Mouse (Mus musculus) thymus, postnatal 4 days (tissue): ENCODE measurements at regions not wholly inside any gene's neighbourhood (a gene's known extent, or its start where the extent isn't known, plus 50 kb on each side); places are given as distances from the start of the nearest gene placed in this dataset.
A peak's percentile ranks its signal among the peaks of the same experiment; 100 is the strongest.
"Not testable (repeated sequence)": the region's sequence is repeated elsewhere in the genome, so short reads cannot be mapped to it uniquely, and the experiment has no call there.

Experiments
- DNase-seq: peaks from one replicate; pipeline ENCODE4 v3.0.0; 2021

DNA sequence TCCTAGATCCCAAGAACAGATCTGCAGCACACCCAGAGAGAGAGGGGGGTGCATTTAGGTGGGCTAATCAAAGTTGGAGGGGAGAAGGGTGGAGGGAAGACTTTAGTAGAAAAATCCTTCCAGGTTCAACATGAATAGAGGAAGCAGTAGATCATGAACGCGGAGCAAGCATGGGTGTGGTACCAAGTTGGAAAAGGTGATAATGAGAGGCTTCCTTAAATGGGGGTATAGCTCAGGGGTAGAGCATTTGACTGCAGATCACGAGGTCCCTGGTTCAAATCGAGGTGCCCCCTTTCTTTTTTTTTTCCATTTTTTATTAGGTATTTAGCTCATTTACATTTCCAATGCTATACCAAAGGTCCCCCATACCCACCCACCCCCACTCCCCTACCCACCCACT is 54.0 kb upstream of the Krba1 start:
- DNase-seq = not testable (repeated sequence)

DNA sequence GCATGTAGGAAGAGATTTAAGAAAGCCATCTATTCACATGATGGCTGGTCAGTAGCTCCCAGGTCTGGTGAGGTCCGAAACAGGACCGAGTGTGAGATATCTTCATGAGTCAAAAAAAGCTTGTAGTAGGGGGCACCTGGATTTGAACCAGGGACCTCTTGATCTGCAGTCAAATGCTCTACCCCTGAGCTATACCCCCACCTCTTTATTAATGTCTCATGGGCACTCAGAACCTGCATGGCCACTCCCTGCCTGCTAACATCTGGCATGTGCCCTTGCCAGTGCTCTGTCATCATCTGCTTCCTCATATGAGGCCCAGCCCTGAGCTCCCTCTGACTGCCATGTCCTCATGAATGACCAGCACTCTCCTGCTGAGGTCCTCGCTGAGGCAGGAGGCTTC is 58.4 kb upstream of the Krba1 start:
- DNase-seq = not testable (repeated sequence)

DNA sequence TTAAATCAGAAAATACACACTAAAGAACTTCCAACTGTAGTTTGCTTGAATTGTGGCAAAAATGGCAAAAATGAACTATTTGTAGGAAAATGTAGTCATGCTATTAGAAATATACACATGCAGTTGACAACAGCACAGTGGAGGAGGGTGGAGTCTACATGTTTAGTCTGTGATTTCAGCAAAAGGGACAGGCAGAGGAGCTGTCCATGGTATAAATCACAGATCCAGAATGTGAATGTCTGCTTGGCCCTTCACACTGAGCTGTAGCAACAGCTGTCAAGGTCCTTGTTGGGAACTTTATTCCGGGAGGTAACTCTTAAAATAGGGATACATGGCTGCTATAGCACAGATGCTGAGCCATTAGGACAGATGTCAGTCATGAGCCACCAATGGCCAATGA is 107.4 kb upstream of the Krba1 start:
- DNase-seq = no peak

GRCm38 (mm10) chr6:48279646-48280045 is 115.7 kb upstream of the Krba1 start:
- not testable (repeated sequence) for DNase-seq

- DNase-seq = not testable (repeated sequence)
Measured at GRCm38 (mm10) chr6:48261563-48261962, 133.8 kb upstream of the Krba1 start.

DNA sequence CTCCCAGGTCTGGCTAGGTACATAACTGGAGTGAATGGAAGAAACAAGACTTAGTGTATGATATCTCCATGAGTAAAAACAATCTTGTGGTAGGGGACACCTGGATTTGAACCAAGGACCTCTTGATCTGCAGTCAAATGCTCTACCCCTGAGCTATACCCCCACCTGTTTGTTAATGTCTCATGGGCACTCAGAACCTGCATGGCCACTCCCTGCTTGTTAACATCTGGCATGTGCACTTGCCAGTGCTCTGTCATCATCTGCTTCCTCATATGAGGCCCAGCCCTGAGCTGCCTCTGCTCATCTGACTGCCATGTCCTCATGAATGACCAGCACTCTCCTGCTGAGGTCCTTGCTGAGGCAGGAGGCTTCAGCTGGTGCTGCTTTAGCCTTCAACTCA is 142.4 kb upstream of the Krba1 start:
- DNase-seq = not testable (repeated sequence)

- no peak for DNase-seq
Measured at GRCm38 (mm10) chr6:48251954-48252353, 143.4 kb upstream of the Krba1 start.

GRCm38 (mm10) chr6:48244191-48244590 is 151.2 kb upstream of the Krba1 start:
- not testable (repeated sequence) for DNase-seq

- DNase-seq = no peak
Measured at GRCm38 (mm10) chr6:48227431-48227830, 141.0 kb upstream of the Zfp746 start.

- DNase-seq = no peak
Measured at GRCm38 (mm10) chr6:48224206-48224605, 137.8 kb upstream of the Zfp746 start.

DNA sequence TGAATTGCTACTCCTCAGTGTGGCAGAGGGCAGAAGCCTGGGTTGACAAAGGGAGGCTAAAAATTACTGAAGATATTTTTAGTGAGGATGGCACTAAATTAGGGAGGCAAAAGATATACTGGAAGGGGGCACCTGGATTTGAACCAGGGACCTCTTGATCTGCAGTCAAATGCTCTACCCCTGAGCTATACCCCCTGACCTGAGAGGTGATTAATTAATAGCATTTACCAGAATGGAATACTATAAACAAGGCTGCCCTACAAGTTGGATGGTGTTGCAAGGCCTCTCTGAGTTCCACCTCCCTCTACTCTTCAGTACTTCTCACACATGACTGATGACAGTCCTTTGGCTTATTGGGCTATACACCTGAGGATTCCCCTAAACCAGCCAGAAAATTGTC is 136.6 kb upstream of the Zfp746 start:
- no peak for DNase-seq

DNA sequence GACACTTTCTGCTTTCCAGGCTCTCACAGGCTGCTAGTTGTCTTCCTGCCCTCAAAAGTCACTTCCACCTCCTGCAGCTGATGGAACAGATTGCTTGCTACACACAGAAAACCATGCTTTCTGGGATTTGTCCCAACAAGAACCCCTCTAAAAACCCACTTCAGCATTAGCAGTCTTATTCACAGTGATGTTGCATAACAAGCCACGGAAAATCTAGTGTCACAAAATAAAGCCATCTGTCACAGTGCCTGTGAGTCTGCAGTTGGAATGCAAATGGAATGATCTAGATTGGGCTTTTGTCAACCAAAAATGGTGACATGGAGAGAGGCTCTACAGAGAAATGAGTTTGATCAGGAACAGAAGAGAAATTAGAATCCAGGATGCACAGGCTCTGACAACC is 135.4 kb upstream of the Zfp746 start:
- DNase-seq = not testable (repeated sequence)

GRCm38 (mm10) chr6:48215212-48215611 is 128.8 kb upstream of the Zfp746 start:
- DNase-seq = no peak

DNA sequence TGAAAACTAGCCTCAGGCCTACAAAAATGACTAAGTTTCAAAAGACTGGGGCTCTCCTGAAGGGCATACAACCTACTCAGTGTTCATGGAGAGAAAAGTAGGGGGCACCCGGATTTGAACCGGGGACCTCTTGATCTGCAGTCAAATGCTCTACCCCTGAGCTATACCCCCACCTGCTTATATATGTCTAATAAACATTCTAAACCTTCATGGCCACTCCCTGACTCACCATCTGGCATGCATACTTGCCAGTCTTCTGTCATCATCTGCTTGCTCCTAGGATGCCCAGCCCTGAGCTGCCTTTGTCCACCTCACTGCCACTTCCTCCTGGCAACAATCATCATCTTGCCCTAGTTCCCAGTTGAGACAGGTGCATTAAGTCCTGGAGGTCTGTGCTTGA is 123.3 kb upstream of the Zfp746 start:
- no peak for DNase-seq

DNA sequence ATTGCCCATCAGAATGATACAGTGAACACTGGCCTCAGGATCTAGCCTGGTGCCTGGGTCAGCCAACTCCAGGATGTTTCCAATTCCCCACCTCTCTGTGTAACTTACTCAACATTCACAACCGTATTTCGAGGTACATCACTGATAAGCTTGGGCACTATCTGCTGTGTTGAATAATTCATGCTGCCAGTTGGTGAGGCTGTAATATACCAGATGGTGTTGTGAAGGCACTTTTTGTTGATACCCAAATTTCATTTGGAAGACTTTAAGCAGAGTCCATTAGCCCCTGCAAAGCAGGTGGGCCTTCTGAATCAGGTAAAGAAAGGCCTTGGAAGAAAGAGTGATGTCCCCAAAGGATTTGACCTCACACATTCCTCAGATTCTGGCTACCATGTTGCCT is 122.7 kb upstream of the Zfp746 start:
- DNase-seq = no peak

DNA sequence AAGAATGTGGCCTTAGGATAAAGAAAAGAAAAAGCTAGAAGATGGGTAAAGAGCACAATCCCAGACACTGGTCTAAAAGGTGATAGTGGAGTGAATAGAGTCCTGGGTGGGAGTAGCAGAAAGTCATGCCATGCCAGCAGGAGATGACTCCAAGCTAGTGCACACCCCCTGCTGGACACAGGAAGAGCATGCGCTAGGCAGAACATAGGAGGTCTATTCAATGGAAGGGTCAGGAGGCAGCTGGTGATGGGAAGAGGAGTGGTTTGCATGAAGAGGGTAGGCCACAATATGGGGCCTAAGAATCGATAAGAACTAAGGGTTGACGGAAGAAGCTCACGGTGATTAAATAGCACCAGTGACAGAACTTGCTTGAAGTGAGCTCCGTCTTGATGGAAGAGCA is 119.3 kb upstream of the Zfp746 start:
- peak; percentile 20 for DNase-seq

- peak; percentile 19 for DNase-seq
Measured at GRCm38 (mm10) chr6:48199951-48200350, 113.6 kb upstream of the Zfp746 start.

- no peak for DNase-seq
Measured at GRCm38 (mm10) chr6:48198806-48199205, 112.4 kb upstream of the Zfp746 start.

DNA sequence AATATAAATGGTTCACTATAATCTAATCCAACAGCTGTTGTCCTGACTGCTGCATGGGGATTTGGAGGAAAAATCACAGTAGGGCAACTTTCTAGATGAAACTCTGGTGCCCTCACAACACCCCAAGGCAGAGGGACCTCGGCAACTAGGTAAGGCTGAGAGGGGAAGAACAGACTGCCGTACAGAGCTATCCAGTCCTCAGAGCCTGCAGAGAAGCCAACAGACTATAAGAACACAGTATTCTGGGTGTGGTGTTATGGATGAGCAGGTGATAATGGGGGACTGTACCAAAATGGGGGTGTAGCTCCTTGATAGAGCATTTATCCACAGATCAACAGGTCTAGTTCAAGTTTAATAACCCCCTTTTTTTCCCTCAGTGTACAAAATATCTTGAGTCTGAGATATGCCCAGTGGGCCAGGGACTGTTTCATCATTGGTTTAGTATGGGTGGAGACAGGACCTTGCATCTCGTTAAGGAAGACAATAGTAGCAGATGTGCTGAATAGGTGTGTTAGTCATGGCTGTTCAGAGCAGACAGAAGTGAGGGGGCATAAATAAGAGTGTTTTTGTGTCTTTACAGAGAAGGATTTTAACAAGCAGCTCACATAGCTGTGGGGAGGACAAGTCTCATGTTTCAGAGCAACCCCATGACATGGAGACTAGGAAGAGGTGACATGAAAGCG is 111.4 kb upstream of the Zfp746 start:
- DNase-seq = no peak

DNA sequence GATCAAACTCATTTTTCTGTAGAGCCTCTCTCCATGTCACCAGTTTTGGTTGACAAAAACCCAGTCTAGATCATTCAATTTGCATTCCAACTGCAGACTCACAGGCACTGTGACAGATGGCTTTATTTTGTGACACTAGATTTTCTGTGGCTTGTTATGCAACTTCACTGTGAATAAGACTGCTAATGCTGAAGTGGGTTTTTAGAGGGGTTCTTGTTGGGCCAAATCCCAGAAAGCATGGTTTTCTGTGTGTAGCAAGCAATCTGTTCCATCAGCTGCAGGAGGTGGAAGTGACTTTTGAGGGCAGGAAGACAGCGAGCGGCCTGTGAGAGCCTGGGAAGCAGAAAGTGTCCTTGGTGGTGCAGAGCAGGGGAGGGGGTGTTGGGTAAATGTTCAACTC is 102.0 kb upstream of the Zfp746 start:
- not testable (repeated sequence) for DNase-seq

DNA sequence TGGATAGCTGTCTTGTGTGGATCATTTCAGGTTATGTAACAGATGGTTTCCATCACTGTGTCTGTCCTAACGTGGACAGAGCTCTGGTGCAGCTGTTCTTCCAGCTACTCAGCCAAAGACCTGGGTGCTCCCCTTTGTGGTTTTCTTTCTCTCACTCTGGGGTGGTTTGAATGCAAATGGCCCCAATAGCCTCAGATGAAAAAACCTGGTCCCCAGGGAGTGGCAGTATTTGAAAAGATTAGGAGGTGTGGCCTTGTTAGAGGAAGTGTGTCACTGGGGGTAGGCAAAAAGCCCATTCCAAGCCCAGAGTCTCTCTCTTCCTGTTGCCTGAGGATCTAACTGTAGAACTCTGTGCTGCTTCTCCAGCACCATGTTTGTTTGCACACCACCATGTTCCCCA is 98.9 kb upstream of the Zfp746 start:
- DNase-seq = no peak

DNA sequence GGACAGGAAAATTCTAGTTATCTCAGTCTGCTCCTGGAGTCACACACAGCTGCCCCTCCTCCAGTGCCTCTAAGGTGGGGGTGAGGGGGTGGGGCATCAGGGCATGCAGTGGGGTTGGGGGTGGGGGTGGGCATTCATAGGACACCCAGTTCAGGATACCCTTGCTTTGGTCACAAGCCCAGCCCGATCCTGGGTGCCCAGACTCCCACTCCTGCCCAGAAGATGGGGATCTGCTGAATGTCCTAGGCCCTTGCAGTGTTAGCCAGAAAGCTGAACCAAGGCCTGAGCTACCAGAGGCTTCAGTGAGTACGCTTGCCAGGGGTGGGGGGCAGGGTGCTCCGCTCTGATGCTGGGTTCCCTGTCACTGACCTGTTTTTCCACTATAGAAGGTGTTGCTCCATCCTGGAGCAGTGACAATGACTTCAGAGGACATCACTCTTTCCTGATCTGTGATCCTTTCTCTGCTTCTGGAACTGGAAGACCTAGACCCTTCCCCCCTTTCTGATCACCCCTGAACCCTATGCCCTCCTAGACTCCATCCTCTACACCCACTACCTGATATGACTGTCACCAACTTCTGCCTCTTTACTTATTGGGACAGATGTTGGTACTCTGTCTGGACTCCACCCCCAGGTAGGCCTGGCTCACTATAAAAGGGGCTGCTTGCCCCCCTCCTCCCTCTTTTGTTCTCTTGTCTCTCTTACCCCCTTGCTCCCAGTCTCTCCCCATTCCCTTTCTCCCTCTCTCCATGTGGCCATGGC is 92.1 kb upstream of the Zfp746 start:
- no peak for DNase-seq

DNA sequence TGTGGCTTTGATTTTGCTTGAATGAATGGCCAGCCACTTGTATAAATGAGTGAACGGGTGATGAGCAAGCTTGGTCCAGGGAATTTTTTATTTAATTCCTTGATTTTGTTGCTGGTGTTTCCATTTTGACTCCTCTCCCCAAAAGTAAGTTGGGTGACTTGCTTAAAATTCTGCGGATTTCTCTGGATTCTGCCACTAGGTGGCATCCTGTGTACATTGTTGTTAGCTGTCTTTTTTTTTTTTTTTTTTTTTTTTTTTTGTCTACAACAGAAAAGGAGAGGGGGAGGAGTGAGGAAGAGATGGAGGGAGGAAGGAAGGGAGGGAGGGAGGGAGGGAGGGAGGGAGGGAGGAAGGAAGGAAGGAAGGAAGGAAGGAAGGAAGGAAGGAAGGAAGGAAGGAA is 91.5 kb upstream of the Zfp746 start:
- peak; percentile 63 for DNase-seq

DNA sequence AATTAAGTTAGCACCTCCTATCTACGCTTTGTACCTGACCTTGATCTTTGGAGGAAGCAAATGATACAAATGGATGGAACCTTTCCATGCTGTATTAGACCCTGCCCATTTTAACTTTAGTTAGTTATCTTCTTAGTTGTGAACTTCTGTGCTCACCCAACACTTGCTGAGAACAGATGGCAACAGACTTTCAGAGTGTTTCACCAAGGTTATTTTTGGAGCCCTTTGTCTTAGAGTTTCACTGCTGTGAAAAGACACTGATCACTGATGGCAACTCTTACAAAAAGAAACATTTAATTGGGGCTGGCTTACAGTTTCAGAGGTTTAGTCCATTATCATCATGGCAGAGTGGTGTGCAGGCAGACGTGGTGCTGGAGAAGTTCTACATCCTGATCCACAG is 88.8 kb upstream of the Zfp746 start:
- no peak for DNase-seq

DNA sequence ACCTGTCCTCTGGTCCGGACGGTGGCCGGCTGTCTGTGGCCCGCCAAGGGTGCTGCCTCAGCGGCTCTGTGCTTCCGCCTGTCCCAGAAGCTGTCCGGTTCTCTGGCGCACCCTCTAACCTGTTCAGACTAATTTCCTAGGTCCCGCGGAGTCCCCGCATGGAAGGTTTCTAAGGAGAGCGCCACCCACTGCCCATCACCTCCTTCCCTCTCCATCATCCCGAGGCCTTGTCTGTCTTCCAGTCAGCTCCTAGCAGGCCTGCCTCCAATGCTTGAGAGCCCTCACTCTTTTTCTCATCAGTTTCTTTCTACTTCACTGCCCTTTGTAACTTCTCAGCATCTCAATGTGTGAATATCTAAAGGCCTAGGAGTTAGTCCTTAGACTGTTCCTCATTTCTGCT is 86.4 kb upstream of the Zfp746 start:
- not testable (repeated sequence) for DNase-seq
